Mouse (Mus musculus): ENCODE measurements at regions not wholly inside any gene's neighbourhood (a gene's known extent, or its start where the extent isn't known, plus 50 kb on each side); places are given as distances from the start of the nearest gene placed in this dataset.

DNA sequence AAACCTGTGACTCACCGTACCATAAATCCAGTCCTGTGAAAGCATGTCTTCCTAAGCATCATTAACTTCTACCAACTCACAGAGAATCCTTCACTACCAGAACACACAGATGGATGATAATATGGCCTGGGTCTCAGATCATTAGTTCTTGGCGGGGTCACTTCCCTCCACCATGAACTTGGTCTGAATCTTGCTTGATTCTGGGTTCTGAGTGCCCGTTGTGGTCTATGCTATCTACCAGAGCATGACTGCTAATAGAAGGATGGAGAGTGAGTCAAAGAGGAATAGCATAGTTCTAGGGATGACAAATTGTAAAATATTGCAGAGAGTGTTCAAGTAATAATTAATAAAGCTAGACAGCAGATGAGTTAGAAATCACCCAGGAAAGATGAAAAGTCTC, 221.3 kb upstream of the Mki67 start:
- Histone ChIP-seq H3K27ac (ENCODE audit: insufficient read depth, low read depth, low read length) (no peak overlapping the region), H3K27me3 (replicated peaks; ENCODE audit: control insufficient read depth, insufficient read depth, low read length) (no peaks in the 10 kb centered on the region; the same call in 1 of the 2 replicates), H3K36me3 (ENCODE audit: control insufficient read depth, insufficient read depth, low read length) (no peaks in the 10 kb centered on the region), H3K4me1 (ENCODE audit: control insufficient read depth, insufficient read depth, low read length) (no peaks in the 10 kb centered on the region), H3K4me3 (ENCODE audit: insufficient read depth, low read depth, low read length) (no peak overlapping the region)
- 43% methylated on average over 3 of the region's 3 CpGs for WGBS
- DNase-seq: no peak
- TF ChIP-seq POLR2A (IDR thresholded peaks at IDR 0.05; ENCODE audit: low read depth, low read length): no peak
- TF ChIP-seq CTCF (conservative IDR thresholded peaks at IDR 0.05; ENCODE audit: insufficient read depth, insufficient read length, low read depth, low read length): no peak

DNA sequence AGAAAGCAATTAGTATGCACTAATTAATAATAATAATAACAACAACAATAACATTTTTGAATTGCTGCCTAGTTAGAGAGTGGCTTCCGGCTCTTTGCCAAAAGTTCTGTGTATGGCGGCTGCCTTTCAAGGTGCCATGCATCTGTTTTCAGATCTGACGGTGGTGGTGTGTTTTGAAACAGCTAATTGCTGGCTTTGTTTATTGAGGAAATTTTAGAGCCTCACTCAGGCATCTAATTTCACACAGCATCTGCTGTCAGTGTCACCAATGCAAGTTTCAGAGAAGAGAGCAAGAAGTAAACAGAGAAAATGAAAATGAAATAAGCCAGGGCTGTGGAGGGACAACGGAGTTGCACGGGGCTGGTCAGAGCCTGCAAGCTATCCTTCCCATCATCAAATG, 223.2 kb upstream of the Mki67 start:
- TF ChIP-seq POLR2A (IDR thresholded peaks at IDR 0.05; ENCODE audit: low read depth, low read length) (no peak), CTCF (conservative IDR thresholded peaks at IDR 0.05; ENCODE audit: insufficient read depth, insufficient read length, low read depth, low read length) (no peak)
- Histone ChIP-seq H3K27me3 (replicated peaks; ENCODE audit: control insufficient read depth, insufficient read depth, low read length) (no peaks in the 10 kb centered on the region; the same call in 1 of the 2 replicates), H3K36me3 (ENCODE audit: control insufficient read depth, insufficient read depth, low read length) (no peaks in the 10 kb centered on the region), H3K27ac (ENCODE audit: insufficient read depth, low read depth, low read length) (no peak overlapping the region), H3K4me3 (ENCODE audit: insufficient read depth, low read depth, low read length) (no peak overlapping the region), H3K4me1 (ENCODE audit: control insufficient read depth, insufficient read depth, low read length) (no peaks in the 10 kb centered on the region)
- no peak for DNase-seq
- 62% methylated on average over 5 of the region's 5 CpGs for WGBS

DNA sequence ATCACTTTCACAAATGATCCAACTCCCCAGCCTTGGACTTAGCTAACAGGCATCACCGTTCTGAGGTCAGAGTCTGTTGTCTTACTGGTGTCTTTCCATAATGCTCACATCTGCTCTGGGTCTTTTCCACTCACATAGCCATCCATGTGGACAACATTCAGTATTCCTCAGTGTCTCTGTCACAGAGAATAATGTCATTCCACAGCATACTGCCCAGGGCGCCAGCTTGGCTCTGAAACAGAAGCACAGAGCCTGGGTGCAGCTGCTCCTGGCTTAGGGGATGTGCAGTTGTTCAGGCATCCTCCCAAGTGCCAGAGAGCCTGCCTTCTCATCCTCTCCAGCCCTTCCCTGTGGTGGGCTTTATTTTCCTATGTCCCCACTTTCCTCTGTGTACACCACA, 226.7 kb upstream of the Mki67 start:
- Histone ChIP-seq H3K36me3 (ENCODE audit: control insufficient read depth, insufficient read depth, low read length) (no peaks in the 10 kb centered on the region), H3K27me3 (replicated peaks; ENCODE audit: control insufficient read depth, insufficient read depth, low read length) (no peaks in the 10 kb centered on the region), H3K4me3 (ENCODE audit: insufficient read depth, low read depth, low read length) (no peak overlapping the region), H3K27ac (ENCODE audit: insufficient read depth, low read depth, low read length) (no peak overlapping the region), H3K4me1 (ENCODE audit: control insufficient read depth, insufficient read depth, low read length) (no peaks in the 10 kb centered on the region)
- 92% methylated on average over 2 of the region's 2 CpGs for WGBS
- TF ChIP-seq POLR2A (IDR thresholded peaks at IDR 0.05; ENCODE audit: low read depth, low read length) (no peak), CTCF (conservative IDR thresholded peaks at IDR 0.05; ENCODE audit: insufficient read depth, insufficient read length, low read depth, low read length) (no peak)
- DNase-seq: no peak

DNA sequence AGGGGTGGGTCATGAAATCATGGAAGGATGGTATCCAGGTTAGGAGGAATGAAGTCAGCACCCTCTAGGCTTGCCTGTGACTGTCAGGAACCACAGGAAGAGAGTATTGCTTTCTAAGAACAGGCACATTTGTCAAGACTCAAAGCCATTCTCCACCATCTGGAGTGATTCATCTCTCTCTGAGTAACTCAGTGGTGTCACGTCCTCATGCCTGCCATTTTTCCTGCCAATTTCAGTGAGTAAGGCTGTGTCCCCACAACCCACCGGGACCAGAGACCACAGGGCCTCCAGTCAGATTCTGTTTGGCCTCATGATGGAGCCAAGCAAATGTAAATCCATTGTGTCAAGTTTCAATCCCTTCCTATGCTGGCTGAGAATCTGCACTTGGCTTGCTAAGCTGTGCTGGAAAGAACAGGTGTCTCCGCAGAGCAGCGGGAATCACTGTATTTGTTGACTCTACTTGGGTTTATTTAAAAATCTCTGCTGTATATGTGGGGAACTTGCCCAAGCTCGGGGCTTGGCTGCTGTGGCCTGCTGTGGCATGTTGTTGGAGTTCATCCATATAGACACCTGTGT, 230.0 kb upstream of the Mki67 start:
- Histone ChIP-seq H3K27ac (ENCODE audit: insufficient read depth, low read depth, low read length) (no peak overlapping the region), H3K4me3 (ENCODE audit: insufficient read depth, low read depth, low read length) (no peak overlapping the region), H3K36me3 (ENCODE audit: control insufficient read depth, insufficient read depth, low read length) (no peaks in the 10 kb centered on the region), H3K4me1 (ENCODE audit: control insufficient read depth, insufficient read depth, low read length) (no peaks in the 10 kb centered on the region), H3K27me3 (replicated peaks; ENCODE audit: control insufficient read depth, insufficient read depth, low read length) (no peaks in the 10 kb centered on the region)
- TF ChIP-seq CTCF (conservative IDR thresholded peaks at IDR 0.05; ENCODE audit: insufficient read depth, insufficient read length, low read depth, low read length) (no peak), POLR2A (IDR thresholded peaks at IDR 0.05; ENCODE audit: low read depth, low read length) (no peak)
- 83% methylated on average over 5 of the region's 5 CpGs for WGBS
- DNase-seq: no peak

DNA sequence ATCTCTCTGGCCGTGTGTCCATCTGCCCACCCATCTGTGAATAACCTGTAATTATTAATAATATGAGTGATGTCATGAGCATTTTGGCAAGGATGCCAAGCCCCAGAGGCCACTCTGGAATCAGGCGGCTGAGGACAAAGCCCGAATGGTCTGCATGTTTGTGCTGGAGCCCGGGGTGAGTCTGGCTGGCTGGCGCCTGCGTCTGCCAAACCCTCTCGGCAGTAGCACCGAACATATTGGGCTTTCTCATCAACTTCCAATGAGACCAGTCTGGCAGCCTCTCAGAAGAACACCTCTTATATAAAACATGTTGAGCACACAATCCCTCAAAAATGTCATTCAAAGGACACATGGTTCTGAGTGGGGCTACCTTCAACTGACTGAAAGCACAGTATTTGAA, 244.9 kb upstream of the Mki67 start:
- peak; percentile 2 for DNase-seq

DNA sequence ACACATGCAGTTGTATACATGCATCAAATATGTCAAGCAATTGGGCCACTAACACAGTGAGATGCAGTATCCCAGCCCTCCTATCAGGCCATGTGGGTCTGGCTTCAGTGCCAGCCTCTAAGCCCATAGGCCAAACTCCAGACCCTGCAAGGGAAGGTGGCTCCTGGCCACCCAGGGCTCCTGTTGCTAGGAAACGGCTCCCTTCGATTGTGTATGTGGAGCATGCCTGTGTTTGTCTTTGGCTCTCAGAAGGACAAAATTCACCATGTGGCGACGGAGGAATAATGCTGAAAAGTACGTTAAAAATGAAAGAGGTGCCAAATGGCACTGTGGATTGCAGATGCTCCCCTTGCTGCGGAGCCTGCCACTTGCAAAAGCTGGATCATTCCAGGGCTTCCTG, 249.4 kb upstream of the Mki67 start:
- Histone ChIP-seq H3K36me3 (ENCODE audit: control insufficient read depth, insufficient read depth, low read length) (no peaks in the 10 kb centered on the region), H3K4me1 (ENCODE audit: control insufficient read depth, insufficient read depth, low read length) (no peaks in the 10 kb centered on the region), H3K27me3 (replicated peaks; ENCODE audit: control insufficient read depth, insufficient read depth, low read length) (no peaks in the 10 kb centered on the region), H3K27ac (ENCODE audit: insufficient read depth, low read depth, low read length) (no peak overlapping the region), H3K4me3 (ENCODE audit: insufficient read depth, low read depth, low read length) (no peak overlapping the region)
- 83% methylated on average over 6 of the region's 6 CpGs for WGBS
- TF ChIP-seq CTCF (conservative IDR thresholded peaks at IDR 0.05; ENCODE audit: insufficient read depth, insufficient read length, low read depth, low read length) (no peak), POLR2A (IDR thresholded peaks at IDR 0.05; ENCODE audit: low read depth, low read length) (no peak)
- no peak for DNase-seq

More for the DNA sequence above, 244.9 kb upstream of the Mki67 start:
- H3K4me1 ChIP-seq (ENCODE audit: control insufficient read depth, insufficient read depth, low read length): no peaks in the 10 kb centered on the region
- 66% methylated on average over 8 of the region's 8 CpGs for WGBS
- no peaks in the 10 kb centered on the region for H3K36me3 ChIP-seq (ENCODE audit: control insufficient read depth, insufficient read depth, low read length)
- no peak for TF ChIP-seq POLR2A (IDR thresholded peaks at IDR 0.05; ENCODE audit: low read depth, low read length)
- TF ChIP-seq CTCF (conservative IDR thresholded peaks at IDR 0.05; ENCODE audit: insufficient read depth, insufficient read length, low read depth, low read length): no peak
- H3K27ac ChIP-seq (ENCODE audit: insufficient read depth, low read depth, low read length): no peak overlapping the region
- no peaks in the 10 kb centered on the region for H3K27me3 ChIP-seq (replicated peaks; ENCODE audit: control insufficient read depth, insufficient read depth, low read length)
- no peak overlapping the region for H3K4me3 ChIP-seq (ENCODE audit: insufficient read depth, low read depth, low read length)

DNA sequence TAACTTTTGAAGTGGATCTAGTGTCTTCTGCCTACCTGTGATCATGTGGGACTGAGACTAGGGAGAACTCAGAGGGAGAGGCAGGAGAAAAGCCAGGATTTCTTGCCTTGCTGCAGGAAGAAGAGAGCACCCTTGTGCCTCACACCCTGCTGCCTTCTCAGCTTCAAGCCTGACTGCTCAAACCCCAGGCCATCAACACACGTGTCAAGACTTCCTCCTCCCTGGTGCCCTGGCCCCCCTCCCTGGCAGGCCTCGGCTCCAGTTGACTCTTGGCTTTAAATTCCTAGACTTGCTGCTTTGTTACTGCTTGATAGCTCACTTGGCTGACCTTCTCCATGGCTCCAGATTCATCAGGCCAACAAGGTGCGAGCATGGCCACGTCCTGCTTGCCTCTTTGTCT, 250.1 kb upstream of the Mki67 start:
- H3K27ac ChIP-seq (ENCODE audit: insufficient read depth, low read depth, low read length): no peak overlapping the region
- TF ChIP-seq CTCF (conservative IDR thresholded peaks at IDR 0.05; ENCODE audit: insufficient read depth, insufficient read length, low read depth, low read length) (no peak), POLR2A (IDR thresholded peaks at IDR 0.05; ENCODE audit: low read depth, low read length) (no peak)
- WGBS: 36% methylated on average over 4 of the region's 4 CpGs

More for the DNA sequence above, 250.1 kb upstream of the Mki67 start:
- no peaks in the 10 kb centered on the region for H3K27me3 ChIP-seq (replicated peaks; ENCODE audit: control insufficient read depth, insufficient read depth, low read length)
- H3K4me1 ChIP-seq (ENCODE audit: control insufficient read depth, insufficient read depth, low read length): no peaks in the 10 kb centered on the region
- H3K36me3 ChIP-seq (ENCODE audit: control insufficient read depth, insufficient read depth, low read length): no peaks in the 10 kb centered on the region
- no peak for DNase-seq
- no peak overlapping the region for H3K4me3 ChIP-seq (ENCODE audit: insufficient read depth, low read depth, low read length)
